Mouse (Mus musculus) heart, postnatal 0 days (tissue): ENCODE measurements at regions not wholly inside any gene's neighbourhood (a gene's known extent, or its start where the extent isn't known, plus 50 kb on each side); places are given as distances from the start of the nearest gene placed in this dataset.

Experiments used
- ATAC-seq: fragments of 200-750 bp; cut with Nextera tagmentation; 2 replicates; pipeline ENCODE4 v1.8.0; 2017; ENCODE audit warnings: low read depth, moderate number of reproducible peaks, moderate library complexity; ENCODE audit not compliant: insufficient read depth
- DNase-seq: peaks from one replicate; pipeline ENCODE4 v3.0.0-alpha.2; 2016; ENCODE audit warnings: low spot score
- H3K27ac ChIP-seq: fragments of 300-500 bp; sonication (generic); 2 replicates; pipeline ENCODE4 v1.5.1; 2014; ENCODE audit warnings: low read depth, mild to moderate bottlenecking
- H3K27me3 ChIP-seq: fragments of 300-500 bp; sonication (generic); 2 replicates; pipeline ENCODE4 v1.6.1; 2014; ENCODE audit warnings: low read length, mixed read lengths; ENCODE audit not compliant: control insufficient read depth, insufficient read depth
- H3K36me3 ChIP-seq: fragments of 300-500 bp; sonication (generic); replicated peaks from 2 replicates; pipeline ENCODE4 v1.6.1; 2014; ENCODE audit warnings: low read length, mixed read lengths; ENCODE audit not compliant: control insufficient read depth, insufficient read depth
- H3K4me1 ChIP-seq: fragments of 300-500 bp; sonication (generic); 2 replicates; pipeline ENCODE4 v1.6.1; 2014; ENCODE audit warnings: antibody characterized with exemption; ENCODE audit not compliant: control insufficient read depth, insufficient read depth
- H3K4me2 ChIP-seq: fragments of 300-500 bp; sonication (generic); 2 replicates; pipeline ENCODE4 v1.6.1; 2014; ENCODE audit warnings: low read depth, mild to moderate bottlenecking, low read length, moderate library complexity
- H3K4me3 ChIP-seq: fragments of 300-500 bp; sonication (generic); 2 replicates; pipeline ENCODE4 v1.5.1; 2014; ENCODE audit warnings: low read depth, low read length
- H3K9ac ChIP-seq: fragments of 300-500 bp; sonication (generic); replicated peaks from 2 replicates; pipeline ENCODE4 v1.6.1; 2014; ENCODE audit warnings: low read depth, low read length, mixed read lengths
- H3K9me3 ChIP-seq: fragments of 300-500 bp; sonication (generic); replicated peaks from 2 replicates; pipeline ENCODE4 v1.6.1; 2016; ENCODE audit warnings: low read length; ENCODE audit not compliant: control insufficient read depth
- CTCF ChIP-seq: IDR thresholded peaks from 2 replicates; pipeline ENCODE4 v1.5.1; 2016; ENCODE audit warnings: antibody characterized with exemption, control low read depth, low read depth
- EP300 ChIP-seq: IDR thresholded peaks from 2 replicates; pipeline ENCODE4 v1.6.1; 2016; ENCODE audit warnings: antibody characterized with exemption, low read depth
- WGBS: fragments of 180-500 bp; shearing (Covaris S2); extraction: QIAGEN DNeasy Blood & Tissue Kit; methylation state at CpG from one replicate; pipeline ENCODE4 v1.1.7; 2014; 5-methylcytosine and 5-hydroxymethylcytosine counted together

GRCm38 (mm10) chr6:51118833-51119535 is 313.5 kb upstream of the Nfe2l3 start:
- DNase-seq (peak; percentile 35), ATAC-seq (no peak; the same call in 1 of the 2 replicates)
- Histone ChIP-seq H3K36me3 (no peaks in the 10 kb centered on the region), H3K9me3 (no peaks in the 10 kb centered on the region), H3K4me2 (no peak overlapping the region), H3K27ac (0 out of 2 replicates have a peak overlapping the region, but pooled peaks have one; percentile 12), H3K4me1 (no peaks in the 10 kb centered on the region), H3K9ac (no peak overlapping the region), H3K27me3 (no peaks in the 10 kb centered on the region), H3K4me3 (no peak overlapping the region)
- 61% methylated on average over 9 of the region's 9 CpGs for WGBS
- TF ChIP-seq EP300 = no peak
- no peak for TF ChIP-seq CTCF

GRCm38 (mm10) chr6:51119691-51120302 is 312.7 kb upstream of the Nfe2l3 start:
- TF ChIP-seq CTCF (no peak), EP300 (no peak)
- 55% methylated on average over 12 of the region's 12 CpGs for WGBS
- DNase-seq (no peak), ATAC-seq (no peak)
- Histone ChIP-seq H3K4me1 (no peaks in the 10 kb centered on the region), H3K4me3 (no peak overlapping the region), H3K36me3 (no peaks in the 10 kb centered on the region), H3K27me3 (no peaks in the 10 kb centered on the region), H3K9ac (no peak overlapping the region), H3K27ac (no peak overlapping the region), H3K9me3 (no peaks in the 10 kb centered on the region), H3K4me2 (no peak overlapping the region)

GRCm38 (mm10) chr6:51122941-51123340 is 309.5 kb upstream of the Nfe2l3 start:
- 31% methylated on average over 5 of the region's 5 CpGs for WGBS
- Histone ChIP-seq H3K27me3 (no peaks in the 10 kb centered on the region), H3K27ac (no peak overlapping the region), H3K4me3 (no peak overlapping the region), H3K9me3 (no peaks in the 10 kb centered on the region), H3K36me3 (no peaks in the 10 kb centered on the region), H3K4me2 (no peak overlapping the region), H3K9ac (no peak overlapping the region), H3K4me1 (no peaks in the 10 kb centered on the region)
- ATAC-seq (no peak), DNase-seq (no peak)
- TF ChIP-seq EP300 (no peak), CTCF (no peak)

- H3K4me3 ChIP-seq = no peak overlapping the region
- DNase-seq = no peak
- H3K4me1 ChIP-seq = no peaks in the 10 kb centered on the region
- H3K9me3 ChIP-seq = no peaks in the 10 kb centered on the region
- H3K27me3 ChIP-seq = no peaks in the 10 kb centered on the region
- no peak for ATAC-seq
- no peak overlapping the region for H3K4me2 ChIP-seq
- H3K36me3 ChIP-seq = no peaks in the 10 kb centered on the region
- 83% methylated on average over 6 of the region's 6 CpGs for WGBS
- H3K27ac ChIP-seq = no peak overlapping the region
- TF ChIP-seq EP300 = no peak
- no peak for TF ChIP-seq CTCF
- no peak overlapping the region for H3K9ac ChIP-seq
These were observed 304.6 kb upstream of the Nfe2l3 start for GRCm38 (mm10) chr6:51127851-51128250.

- ATAC-seq (no peak), DNase-seq (no peak)
- H3K4me1 ChIP-seq = no peaks in the 10 kb centered on the region
- no peaks in the 10 kb centered on the region for H3K9me3 ChIP-seq
- peak overlapping the region; percentile 58 for H3K4me2 ChIP-seq
- TF ChIP-seq EP300 = no peak
- TF ChIP-seq CTCF = no peak
- H3K27me3 ChIP-seq = no peaks in the 10 kb centered on the region
- no peaks in the 10 kb centered on the region for H3K36me3 ChIP-seq
- 94% methylated on average over 13 of the region's 13 CpGs for WGBS
- H3K27ac ChIP-seq = peak overlapping the region; percentile 51
- no peak overlapping the region for H3K9ac ChIP-seq
- peak overlapping the region; percentile 45 for H3K4me3 ChIP-seq
These were observed 303.4 kb upstream of the Nfe2l3 start for GRCm38 (mm10) chr6:51129096-51129495.

GRCm38 (mm10) chr6:51129591-51129990 is 302.9 kb upstream of the Nfe2l3 start:
- TF ChIP-seq CTCF (no peak), EP300 (peak; percentile 31; the same call in 1 of the 2 replicates)
- Histone ChIP-seq H3K4me2 (peak overlapping the region; percentile 58), H3K4me1 (no peaks in the 10 kb centered on the region), H3K36me3 (no peaks in the 10 kb centered on the region), H3K27me3 (no peaks in the 10 kb centered on the region), H3K9me3 (no peaks in the 10 kb centered on the region), H3K27ac (peak overlapping the region; percentile 51), H3K9ac (peak overlapping the region; percentile 46), H3K4me3 (peak overlapping the region; percentile 45)
- DNase-seq = peak; percentile 62
- ATAC-seq = peak; percentile 41; the same call in 1 of the 2 replicates
- 40% methylated on average over 14 of the region's 14 CpGs for WGBS
